Mouse (Mus musculus) myocyte (in vitro differentiated cells): ENCODE results near the gene Bzw1.

Experiments
- CEBPB ChIP-seq: IDR thresholded peaks from 2 replicates; pipeline ENCODE4 v1.6.1; 2011; ENCODE audit warnings: mild to moderate bottlenecking, moderate library complexity; ENCODE audit not compliant: poor library complexity, insufficient read depth, severe bottlenecking
- E2F4 ChIP-seq: IDR thresholded peaks from one replicate; pipeline ENCODE4 v1.6.1; 2011; ENCODE audit warnings: mild to moderate bottlenecking, control low read depth, moderate library complexity; ENCODE audit not compliant: insufficient read depth
- MAX ChIP-seq: IDR thresholded peaks from one replicate; pipeline ENCODE4 v1.6.1; 2011; ENCODE audit warnings: low read depth, mild to moderate bottlenecking, control low read depth
- MYOD1 ChIP-seq, 3 experiments: IDR thresholded peaks; one replicate each; pipeline ENCODE4 v1.6.1; 2011; ENCODE audit warnings: control low read depth in 2 of 3, low read depth in 2 of 3, mild to moderate bottlenecking in 2 of 3, moderate library complexity in 1 of 3; ENCODE audit not compliant: insufficient read length in 2 of 3, control insufficient read depth in 1 of 3
- MYOG ChIP-seq, 3 experiments: IDR thresholded peaks; one replicate each; pipeline ENCODE4 v1.6.1; 2011; ENCODE audit warnings: control low read depth in 2 of 3, low read depth in 2 of 3, mild to moderate bottlenecking in 2 of 3; ENCODE audit not compliant: insufficient read length in 2 of 3, control insufficient read depth in 1 of 3, insufficient read depth in 1 of 3
- POLR2A ChIP-seq: IDR thresholded peaks from one replicate; pipeline ENCODE4 v1.6.1; 2011; ENCODE audit warnings: low read depth, mild to moderate bottlenecking, control low read depth, moderate library complexity; ENCODE audit not compliant: insufficient read length
- POLR2AphosphoS2 ChIP-seq: IDR thresholded peaks from one replicate; pipeline ENCODE4 v1.6.1; 2011; ENCODE audit warnings: low read depth, control low read depth; ENCODE audit not compliant: insufficient read length
- SRF ChIP-seq: IDR thresholded peaks from one replicate; pipeline ENCODE4 v1.6.1; 2011; ENCODE audit warnings: low read depth; ENCODE audit not compliant: control insufficient read depth, insufficient read length
- TCF12 ChIP-seq: IDR thresholded peaks from one replicate; pipeline ENCODE4 v1.6.1; 2011; ENCODE audit warnings: mild to moderate bottlenecking, control low read depth; ENCODE audit not compliant: poor library complexity, insufficient read depth, severe bottlenecking
- USF1 ChIP-seq: IDR thresholded peaks from one replicate; pipeline ENCODE4 v1.6.1; 2011; ENCODE audit warnings: low read depth, mild to moderate bottlenecking, control low read depth, moderate library complexity

- no peak for TF ChIP-seq MYOG (IDR thresholded peaks at IDR 0.05; ENCODE audit: control insufficient read depth in 1 of 3, insufficient read depth in 1 of 3, insufficient read length in 2 of 3, low read depth in 2 of 3)
- TF ChIP-seq USF1: no peak
- no peak for TF ChIP-seq POLR2A
- TF ChIP-seq POLR2AphosphoS2: no peak
- TF ChIP-seq MAX: no peak
- TF ChIP-seq E2F4: no peak
- TF ChIP-seq CEBPB: no peak
- no peak for TF ChIP-seq TCF12
- TF ChIP-seq SRF: no peak
- TF ChIP-seq MYOD1 (IDR thresholded peaks at IDR 0.05; ENCODE audit: control insufficient read depth in 1 of 3, insufficient read length in 2 of 3, low read depth in 2 of 3): no peak
These were observed 22.7 kb downstream of the Bzw1 start for GRCm38 (mm10) chr1:58415442-58415841.
